Mouse (Mus musculus) stomach, embryonic 15.5 days (tissue): ENCODE data around the gene Hdgf. TPM values are rescaled to one million over a fixed set of nuclear protein-coding genes. Genes with fewer than 3 reads are reported as not detected.
A peak's percentile ranks its signal among the peaks of the same experiment; 100 is the strongest.

ENCODE experiments used
- ATAC-seq: fragments of 200-750 bp; cut with Nextera tagmentation; 2 replicates; pipeline ENCODE4 v1.8.0; 2017; ENCODE audit warnings: low read depth, moderate number of reproducible peaks, moderate TSS enrichment; ENCODE audit not compliant: insufficient read depth, low FRiP score
- H3K27ac ChIP-seq: fragments of 300-500 bp; sonication (generic); 2 replicates; pipeline ENCODE4 v1.5.1; 2015; ENCODE audit warnings: mild to moderate bottlenecking, inconsistent platforms
- H3K27me3 ChIP-seq: fragments of 300-500 bp; sonication (generic); replicated peaks from 2 replicates; pipeline ENCODE4 v1.6.1; 2015; ENCODE audit warnings: inconsistent platforms
- H3K36me3 ChIP-seq: fragments of 300-500 bp; sonication (generic); 2 replicates; pipeline ENCODE4 v1.6.1; 2015; ENCODE audit warnings: inconsistent platforms
- H3K4me1 ChIP-seq: fragments of 300-500 bp; sonication (generic); 2 replicates; pipeline ENCODE4 v1.6.1; 2015; ENCODE audit warnings: inconsistent platforms
- H3K4me2 ChIP-seq: fragments of 300-500 bp; sonication (generic); 2 replicates; pipeline ENCODE4 v1.6.1; 2015; ENCODE audit warnings: mild to moderate bottlenecking, inconsistent platforms
- H3K4me3 ChIP-seq: fragments of 300-500 bp; sonication (generic); replicated peaks from 2 replicates; pipeline ENCODE4 v1.5.1; 2015; ENCODE audit warnings: inconsistent platforms
- H3K9ac ChIP-seq: fragments of 300-500 bp; sonication (generic); 2 replicates; pipeline ENCODE4 v1.6.1; 2015; ENCODE audit warnings: inconsistent platforms
- H3K9me3 ChIP-seq: fragments of 300-500 bp; sonication (generic); 2 replicates; pipeline ENCODE4 v1.6.1; 2016; ENCODE audit warnings: inconsistent platforms
- WGBS: fragments of 180-500 bp; shearing (Covaris S2); methylation state at CpG from one replicate; pipeline ENCODE4 v1.1.7; 2015; 5-methylcytosine and 5-hydroxymethylcytosine counted together
- polyA plus RNA-seq: library from polyadenylated mRNA; unstranded; fragments of >200 nt; fragmentation: Nextera tagmentation; extraction: Ambion mirVana; gene quantifications from 2 replicates; pipeline ENCODE4 v1.2.1, GENCODE M21; 2015

The Hdgf gene
- polyA plus RNA-seq, 1 experiment from 2014 or later, result 249 TPM

GRCm38 (mm10) chr3:87948378-87949265 is 42.5 kb downstream of the Hdgf start, which contains the start of gene Crabp2:
Gene Crabp2 (plus strand): TSS chr3:87948666.
- WGBS, result 6% methylated on average over 35 of the region's 35 CpGs
- H3K4me1 ChIP-seq, result peaks cover 50% of the 10 kb centered on the region
- H3K4me3 ChIP-seq, result peak within 1 kb of the TSS; percentile 29
- no peaks in the 10 kb centered on the region for H3K9me3 ChIP-seq
- no peak within 1 kb of the TSS for H3K9ac ChIP-seq
- no peaks in the 10 kb centered on the region for H3K36me3 ChIP-seq
- H3K4me2 ChIP-seq, result peak within 1 kb of the TSS; percentile 63
- ATAC-seq, result no peak
- peaks cover 23% of the 10 kb centered on the region for H3K27me3 ChIP-seq
- no peak within 1 kb of the TSS for H3K27ac ChIP-seq

- H3K4me3 ChIP-seq, result peak overlapping the region; percentile 29
- H3K4me2 ChIP-seq, result peak overlapping the region; percentile 63
- no peaks in the 10 kb centered on the region for H3K9me3 ChIP-seq
- H3K4me1 ChIP-seq, result peaks cover 50% of the 10 kb centered on the region
- no peak overlapping the region for H3K27ac ChIP-seq
- H3K27me3 ChIP-seq, result peaks cover 23% of the 10 kb centered on the region
- no peak overlapping the region for H3K9ac ChIP-seq
- no peaks in the 10 kb centered on the region for H3K36me3 ChIP-seq
- no peak for ATAC-seq
- 21% methylated on average over 16 of the region's 16 CpGs for WGBS
Observed at GRCm38 (mm10) chr3:87949266-87949954, 43.3 kb downstream of the Hdgf start.

- Histone ChIP-seq H3K27me3 (peaks cover 23% of the 10 kb centered on the region), H3K9ac (no peak overlapping the region), H3K4me3 (0 out of 2 replicates have a peak overlapping the region, but pooled peaks have one; percentile 1), H3K4me2 (peak overlapping the region; percentile 21), H3K36me3 (no peaks in the 10 kb centered on the region), H3K9me3 (no peaks in the 10 kb centered on the region), H3K27ac (no peak overlapping the region), H3K4me1 (peaks cover 49% of the 10 kb centered on the region)
- ATAC-seq, result no peak
- WGBS, result 22% methylated on average over 13 of the region's 13 CpGs
Observed at GRCm38 (mm10) chr3:87949955-87950515, 43.9 kb downstream of the Hdgf start.

GRCm38 (mm10) chr3:87951946-87952345 is 45.8 kb downstream of the Hdgf start:
- Histone ChIP-seq H3K36me3 (no peaks in the 10 kb centered on the region), H3K4me2 (peak overlapping the region; percentile 49), H3K4me3 (peak overlapping the region; percentile 26), H3K27ac (0 out of 2 replicates have a peak overlapping the region, but pooled peaks have one; percentile 44), H3K27me3 (peaks cover 20% of the 10 kb centered on the region), H3K9me3 (no peaks in the 10 kb centered on the region), H3K9ac (no peak overlapping the region), H3K4me1 (peaks cover 41% of the 10 kb centered on the region)
- WGBS, result 24% methylated on average over 12 of the region's 12 CpGs
- no peak for ATAC-seq

GRCm38 (mm10) chr3:87952440-87952839 is 46.3 kb downstream of the Hdgf start:
- Histone ChIP-seq H3K27ac (0 out of 2 replicates have a peak overlapping the region, but pooled peaks have one; percentile 44), H3K4me1 (peaks cover 36% of the 10 kb centered on the region), H3K27me3 (peaks cover 17% of the 10 kb centered on the region), H3K9ac (no peak overlapping the region), H3K4me2 (peak overlapping the region; percentile 49), H3K4me3 (peak overlapping the region; percentile 26), H3K36me3 (no peaks in the 10 kb centered on the region), H3K9me3 (no peaks in the 10 kb centered on the region)
- peak; percentile 78 for ATAC-seq
- WGBS, result 5% methylated on average over 5 of the region's 5 CpGs

- H3K9ac ChIP-seq, result no peak overlapping the region
- H3K4me3 ChIP-seq, result no peak overlapping the region
- no peak overlapping the region for H3K27ac ChIP-seq
- H3K36me3 ChIP-seq, result no peaks in the 10 kb centered on the region
- WGBS, result 22% methylated on average over 1 of the region's 1 CpGs
- no peak overlapping the region for H3K4me2 ChIP-seq
- H3K4me1 ChIP-seq, result peaks cover 10% of the 10 kb centered on the region; the same call in 1 of the 2 replicates
- H3K27me3 ChIP-seq, result no peaks in the 10 kb centered on the region
- no peak for ATAC-seq
- no peaks in the 10 kb centered on the region for H3K9me3 ChIP-seq
Observed at GRCm38 (mm10) chr3:87958056-87958455, 51.9 kb downstream of the Hdgf start.

- H3K9ac ChIP-seq, result no peak overlapping the region
- H3K4me1 ChIP-seq, result peaks cover 10% of the 10 kb centered on the region; the same call in 1 of the 2 replicates
- no peak overlapping the region for H3K27ac ChIP-seq
- no peaks in the 10 kb centered on the region for H3K36me3 ChIP-seq
- H3K9me3 ChIP-seq, result no peaks in the 10 kb centered on the region
- H3K27me3 ChIP-seq, result no peaks in the 10 kb centered on the region
- no peak overlapping the region for H3K4me2 ChIP-seq
- no peak overlapping the region for H3K4me3 ChIP-seq
- 21% methylated on average over 4 of the region's 4 CpGs for WGBS
- no peak for ATAC-seq
Observed at GRCm38 (mm10) chr3:87958476-87958875, 52.4 kb downstream of the Hdgf start.

- Histone ChIP-seq H3K4me2 (no peak overlapping the region), H3K27ac (no peak overlapping the region), H3K27me3 (no peaks in the 10 kb centered on the region), H3K4me1 (peaks cover 10% of the 10 kb centered on the region; the same call in 1 of the 2 replicates), H3K4me3 (no peak overlapping the region), H3K36me3 (no peaks in the 10 kb centered on the region), H3K9ac (no peak overlapping the region), H3K9me3 (no peaks in the 10 kb centered on the region)
- WGBS, result 24% methylated on average over 1 of the region's 1 CpGs
- ATAC-seq, result no peak
Observed at GRCm38 (mm10) chr3:87958967-87959366, 52.8 kb downstream of the Hdgf start.

GRCm38 (mm10) chr3:87959371-87959770 is 53.2 kb downstream of the Hdgf start:
- no peak for ATAC-seq
- H3K9ac ChIP-seq, result no peak overlapping the region
- WGBS, result 56% methylated on average over 7 of the region's 7 CpGs
- H3K4me3 ChIP-seq, result no peak overlapping the region
- H3K4me1 ChIP-seq, result peaks cover 10% of the 10 kb centered on the region; the same call in 1 of the 2 replicates
- H3K9me3 ChIP-seq, result no peaks in the 10 kb centered on the region
- H3K27me3 ChIP-seq, result no peaks in the 10 kb centered on the region
- H3K4me2 ChIP-seq, result no peak overlapping the region
- no peak overlapping the region for H3K27ac ChIP-seq
- H3K36me3 ChIP-seq, result no peaks in the 10 kb centered on the region

- Histone ChIP-seq H3K27me3 (no peaks in the 10 kb centered on the region), H3K27ac (peak overlapping the region; percentile 96), H3K9ac (0 out of 2 replicates have a peak overlapping the region, but pooled peaks have one; percentile 39), H3K9me3 (no peaks in the 10 kb centered on the region), H3K4me1 (peaks cover 10% of the 10 kb centered on the region; the same call in 1 of the 2 replicates), H3K4me2 (peak overlapping the region; percentile 87), H3K4me3 (peak overlapping the region; percentile 48), H3K36me3 (no peaks in the 10 kb centered on the region)
- 6% methylated on average over 10 of the region's 10 CpGs for WGBS
- no peak for ATAC-seq
Observed at GRCm38 (mm10) chr3:87960191-87960585, 54.1 kb downstream of the Hdgf start.

- peak overlapping the region; percentile 39; the same call in 1 of the 2 replicates for H3K9ac ChIP-seq
- peak; percentile 97 for ATAC-seq
- peaks cover 10% of the 10 kb centered on the region; the same call in 1 of the 2 replicates for H3K4me1 ChIP-seq
- peak overlapping the region; percentile 48 for H3K4me3 ChIP-seq
- WGBS, result under 1% methylated on average over 27 of the region's 27 CpGs
- no peaks in the 10 kb centered on the region for H3K9me3 ChIP-seq
- H3K27me3 ChIP-seq, result no peaks in the 10 kb centered on the region
- no peaks in the 10 kb centered on the region for H3K36me3 ChIP-seq
- peak overlapping the region; percentile 87 for H3K4me2 ChIP-seq
- peak overlapping the region; percentile 96 for H3K27ac ChIP-seq
Observed at GRCm38 (mm10) chr3:87960586-87961191, 54.6 kb downstream of the Hdgf start.
